Mouse (Mus musculus) spleen, embryonic (tissue): Measurements from ENCODE around the gene Sez6l2.

Source experiments
- CTCF ChIA-PET: fragments of 350-600 bp; sonication (Branson Sonifier 250); formaldehyde crosslinking; loops from one replicate; lab custom pipeline; 2022; lab: Charles Lee

The Sez6l2 gene

DNA sequence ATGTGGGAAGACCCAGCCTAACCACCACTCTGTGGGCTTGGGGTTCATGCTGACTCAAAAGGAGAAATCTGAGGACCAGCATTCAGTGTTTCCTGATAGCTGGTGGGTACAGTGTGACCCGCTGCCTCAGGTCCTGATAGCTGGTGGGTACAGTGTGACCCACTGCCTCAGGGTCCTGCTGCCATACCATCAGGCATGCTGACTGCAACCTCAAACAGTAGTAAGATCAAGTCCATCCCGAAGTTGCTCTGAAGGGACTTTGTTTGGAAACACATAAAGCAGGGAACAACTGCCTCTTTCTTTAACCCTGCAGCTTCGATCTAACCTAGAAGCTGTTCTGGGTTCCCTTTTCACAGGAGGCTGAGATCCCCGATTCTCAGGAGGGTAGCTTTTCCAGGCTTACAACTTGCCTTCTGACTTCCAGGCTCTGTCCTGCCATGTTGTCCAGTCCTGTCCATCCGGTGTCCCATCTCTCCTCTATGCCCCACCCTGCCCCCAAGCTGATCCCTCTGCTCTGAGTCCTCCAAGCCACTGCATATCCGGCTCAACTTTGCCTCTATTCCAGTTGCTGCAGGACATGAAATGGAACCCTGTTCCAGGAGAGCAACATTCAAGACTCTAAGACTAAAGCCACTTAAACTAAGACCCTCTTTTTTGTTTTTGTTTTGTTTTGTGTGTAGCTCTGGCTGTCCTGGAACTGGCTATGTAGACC, 57.1 kb downstream of the Sez6l2 start:
- CTCF ChIA-PET: interaction anchor here (0.7 kb wide), 1 partner anchor 15 kb away, joined by 4 read pairs; no protein-coding TSS in a partner anchor

DNA sequence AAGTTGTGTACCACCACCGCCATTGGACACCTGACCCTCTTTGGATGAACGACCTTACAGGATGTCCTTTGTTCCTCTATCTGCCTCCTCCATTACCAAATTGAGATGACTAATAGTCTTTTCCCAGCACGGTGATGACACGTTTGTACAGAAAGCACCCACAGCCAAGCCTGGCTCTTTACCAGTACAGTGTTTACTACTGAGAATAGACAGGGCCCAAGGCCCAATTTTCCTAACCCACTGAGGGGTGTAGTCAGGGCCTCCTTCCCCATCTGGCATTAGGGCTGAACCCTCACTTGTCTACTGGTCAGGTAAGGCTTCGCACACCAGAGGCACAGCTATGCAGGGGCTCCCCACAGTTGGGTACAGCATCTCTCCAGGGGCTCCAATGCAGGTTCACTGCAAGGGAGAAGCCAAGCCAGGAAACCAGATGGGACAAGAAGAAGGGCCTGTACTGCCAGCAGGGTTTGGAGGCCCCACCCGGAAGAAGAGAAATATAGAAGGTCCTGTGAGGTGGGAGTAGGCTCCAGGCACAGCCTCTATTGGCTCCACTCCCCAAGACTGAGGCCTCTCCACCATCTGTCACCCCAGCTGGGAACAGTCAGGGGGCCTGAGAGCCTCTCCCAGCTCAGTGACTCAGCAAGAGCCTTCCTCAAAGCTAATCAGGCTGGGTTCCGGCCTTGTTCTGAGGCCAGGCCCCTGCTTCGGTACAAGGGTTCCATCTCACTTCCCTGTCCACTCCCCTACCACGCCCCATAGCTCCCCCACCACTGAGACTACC, 58.1 kb downstream of the Sez6l2 start:
- CTCF ChIA-PET: no interaction called here

- CTCF ChIA-PET: no interaction called here
Observed at GRCm38 (mm10) chr7:127009307-127010085, 59.1 kb downstream of the Sez6l2 start.

GRCm38 (mm10) chr7:127011051-127011450, 60.7 kb downstream of the Sez6l2 start:
- CTCF ChIA-PET: interaction anchor here (0.7 kb wide), 1 partner anchor 15 kb away, joined by 4 read pairs; no protein-coding TSS in a partner anchor

GRCm38 (mm10) chr7:127011717-127012116, 61.4 kb downstream of the Sez6l2 start:
- CTCF ChIA-PET: interaction anchor here (0.7 to 1.1 kb wide), 2 partner anchors 15 to 50 kb away, joined by 4 to 7 read pairs; no protein-coding TSS in a partner anchor

- CTCF ChIA-PET: interaction anchor here (1.1 kb wide), 1 partner anchor 50 kb away, joined by 7 read pairs; no protein-coding TSS in a partner anchor
Observed at GRCm38 (mm10) chr7:127012374-127012773, 62.0 kb downstream of the Sez6l2 start.

- CTCF ChIA-PET: interaction anchor here (1.1 kb wide), 1 partner anchor 51 kb away, joined by 7 read pairs; no protein-coding TSS in a partner anchor
Observed at GRCm38 (mm10) chr7:127012845-127013244, 62.5 kb downstream of the Sez6l2 start.

DNA sequence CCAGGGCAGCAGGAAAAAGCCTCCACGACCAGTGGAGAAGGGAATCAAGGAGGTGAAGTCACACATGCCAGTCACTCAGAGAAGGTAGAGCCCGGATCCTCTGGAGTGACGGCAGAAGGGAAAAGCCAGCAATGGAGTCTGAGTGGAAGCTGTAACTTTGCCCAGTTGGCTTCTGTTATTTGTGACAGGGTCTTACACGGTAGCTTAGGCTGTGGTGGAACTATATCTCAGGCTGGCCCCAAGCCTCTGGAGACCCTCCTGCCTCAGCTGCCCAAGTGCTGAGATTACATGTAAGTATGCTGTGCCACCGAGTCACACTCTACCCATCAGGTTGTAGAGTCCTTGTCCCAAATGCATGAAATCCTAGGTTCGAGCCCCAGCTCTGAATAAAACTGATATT, 63.0 kb downstream of the Sez6l2 start:
- CTCF ChIA-PET: no interaction called here

DNA sequence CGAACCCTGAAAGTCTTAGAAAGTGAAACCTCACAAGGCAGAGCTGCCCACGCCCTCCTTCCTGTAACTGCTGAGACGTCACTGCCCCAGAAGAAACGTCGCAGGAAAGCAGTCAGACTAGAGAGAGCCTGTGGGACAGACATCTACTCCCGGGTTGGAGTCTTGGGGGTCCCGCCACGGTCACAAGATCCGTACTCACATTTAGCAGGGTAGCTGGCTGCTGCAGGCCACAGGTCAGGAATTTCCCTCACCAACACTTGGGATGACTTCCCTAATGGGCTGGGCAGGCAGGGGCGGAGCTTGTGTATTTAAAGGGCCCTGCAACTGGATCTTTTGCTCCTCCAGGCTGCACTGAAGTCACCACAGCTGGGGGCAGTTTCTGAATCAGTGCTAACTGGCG, 64.0 kb downstream of the Sez6l2 start, which contains the start of gene Mvp:
Gene Mvp, minus strand, starts transcription at position 302 of the 400 bp plus-strand sequence.
- CTCF ChIA-PET: interaction anchor here (0.5 to 0.6 kb wide), 2 partner anchors 9 to 12 kb away, joined by 3 to 12 read pairs; partner anchors contain the start of gene Maz

DNA sequence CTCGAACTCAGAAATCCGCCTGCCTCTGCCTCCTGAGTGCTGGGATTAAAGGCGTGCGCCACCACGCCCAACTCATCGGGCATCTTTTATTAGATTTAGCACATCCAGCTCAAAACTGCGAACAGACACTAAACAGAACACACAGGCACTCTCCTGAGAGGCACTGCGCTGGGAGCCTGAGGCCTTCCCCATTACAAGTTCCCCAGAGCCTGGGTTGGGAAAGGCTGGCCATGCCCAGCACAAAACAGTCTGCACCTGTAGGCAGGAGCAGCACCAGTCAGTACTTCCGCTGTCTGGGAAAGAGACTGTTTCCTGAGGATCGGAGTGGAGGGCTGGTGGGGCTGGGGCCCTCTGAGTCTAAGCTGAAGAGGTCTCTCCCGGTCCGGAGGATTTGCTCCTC, 64.6 kb downstream of the Sez6l2 start:
- CTCF ChIA-PET: interaction anchor here (0.5 to 0.6 kb wide), 3 partner anchors 10 to 1123 kb away, joined by 3 to 12 read pairs (median 3); partner anchors contain the start of gene Maz

GRCm38 (mm10) chr7:127016081-127016480, 65.7 kb downstream of the Sez6l2 start:
- CTCF ChIA-PET: interaction anchor here (0.6 to 0.8 kb wide), 2 partner anchors 88 to 203 kb away, joined by 4 to 14 read pairs; no protein-coding TSS in a partner anchor

GRCm38 (mm10) chr7:127016481-127016485, 65.9 kb downstream of the Sez6l2 start, which contains the start of gene Pagr1b:
Pagr1b (minus strand) TSS chr7:127016484.
- CTCF ChIA-PET: interaction anchor here (0.6 to 0.8 kb wide), 2 partner anchors 88 to 203 kb away, joined by 4 to 14 read pairs; no protein-coding TSS in a partner anchor

DNA sequence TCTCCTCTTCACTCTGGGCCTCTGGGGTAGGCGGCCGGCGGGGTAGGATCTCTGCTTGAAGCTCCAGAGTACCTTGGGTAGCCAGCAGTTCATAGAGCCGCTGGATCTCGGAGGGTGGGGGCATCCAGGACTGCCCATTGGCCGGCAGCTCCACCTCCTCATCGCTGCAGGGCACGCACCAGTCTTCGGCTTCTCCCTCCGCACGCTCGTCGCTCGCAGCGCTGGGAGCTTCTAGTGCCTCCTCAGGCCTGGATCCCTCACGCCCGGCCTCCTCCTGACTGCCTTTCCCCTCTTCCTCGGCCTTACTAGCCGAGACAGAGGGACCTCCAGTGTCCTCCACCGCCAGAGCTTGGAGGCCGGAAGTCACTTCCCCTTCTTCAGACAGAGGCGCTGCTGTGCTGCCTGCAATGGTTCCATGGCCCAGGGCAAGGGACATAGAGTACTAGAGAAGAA, 66.1 kb downstream of the Sez6l2 start:
- CTCF ChIA-PET: interaction anchor here (0.6 to 0.8 kb wide), 2 partner anchors 87 to 203 kb away, joined by 4 to 14 read pairs; no protein-coding TSS in a partner anchor

- CTCF ChIA-PET: interaction anchor here (0.8 to 1.1 kb wide), 2 partner anchors 11 to 87 kb away, joined by 3 to 4 read pairs; no protein-coding TSS in a partner anchor
Observed at GRCm38 (mm10) chr7:127016971-127017949, 66.9 kb downstream of the Sez6l2 start, which contains the start of gene Pagr1a. Pagr1a (minus strand) TSS chr7:127017352.

DNA sequence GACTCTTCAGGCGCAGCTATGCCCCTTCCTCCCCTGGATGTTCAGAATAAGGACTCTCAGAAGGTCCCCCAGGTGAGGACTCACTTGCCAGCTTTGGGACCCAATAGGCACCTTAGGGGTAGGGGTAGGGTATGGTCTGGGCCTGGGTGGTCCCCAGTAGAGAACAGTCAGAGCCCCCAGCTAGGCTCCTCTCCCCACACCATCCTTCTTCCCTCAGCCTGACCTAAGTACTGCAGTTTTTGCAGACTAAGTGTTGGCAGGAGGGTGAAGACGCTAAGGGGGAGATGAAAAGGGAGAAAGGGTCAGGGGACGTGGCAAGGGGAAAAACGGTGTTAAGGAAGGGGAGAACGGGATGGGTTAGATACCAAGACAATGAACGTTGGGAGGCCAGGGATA, 67.6 kb downstream of the Sez6l2 start:
- CTCF ChIA-PET: interaction anchor here (1.1 kb wide), 1 partner anchor 12 kb away, joined by 3 read pairs; no protein-coding TSS in a partner anchor

DNA sequence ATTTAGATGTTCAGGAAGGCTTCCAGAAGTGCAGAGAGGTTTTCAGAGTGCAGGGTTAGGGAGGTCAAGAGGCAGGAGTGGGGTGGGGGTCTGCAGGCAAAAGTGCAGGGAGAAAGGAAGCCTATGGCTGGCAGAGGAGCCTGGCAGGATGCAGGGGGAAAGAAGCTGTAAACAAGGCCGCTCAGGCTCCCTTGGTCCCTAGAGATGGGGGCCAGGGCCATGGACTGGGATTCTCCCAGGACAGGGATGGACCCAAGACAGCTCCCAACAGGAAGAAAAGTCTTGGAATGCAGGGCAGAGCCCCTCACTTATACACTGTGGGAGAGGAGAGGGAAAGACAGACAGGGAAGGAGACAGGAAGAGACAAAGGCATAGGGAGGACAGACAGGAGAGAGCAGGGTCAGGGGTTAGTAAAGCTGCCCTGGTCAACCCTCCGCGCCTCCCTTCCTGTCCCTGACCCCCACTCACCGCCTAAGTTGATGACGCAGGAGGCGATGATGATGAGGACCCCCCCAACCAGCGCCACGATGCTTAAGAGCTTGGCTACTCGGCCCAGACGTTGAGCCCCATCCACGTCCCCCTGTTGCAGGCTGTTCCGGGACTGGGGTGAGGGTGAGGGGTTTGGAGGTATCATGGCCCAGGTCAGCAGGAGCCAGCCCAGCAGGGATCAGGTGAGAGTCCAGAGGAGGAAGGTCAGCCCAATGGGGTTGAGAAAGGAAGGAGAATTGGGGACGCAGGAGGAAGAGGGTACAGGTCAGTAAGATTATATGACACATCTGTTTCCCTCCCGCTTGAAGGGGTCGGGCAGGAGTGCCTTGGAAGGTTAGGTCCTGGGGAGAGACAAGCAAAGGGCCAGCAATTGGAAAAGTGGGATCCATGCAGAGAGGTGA, 68.3 kb downstream of the Sez6l2 start:
- CTCF ChIA-PET: interaction anchor here (0.5 kb wide), 1 partner anchor 229 kb away, joined by 3 read pairs; no protein-coding TSS in a partner anchor

GRCm38 (mm10) chr7:127019306-127019960, 69.1 kb downstream of the Sez6l2 start:
- CTCF ChIA-PET: no interaction called here

GRCm38 (mm10) chr7:127020031-127020430, 69.7 kb downstream of the Sez6l2 start:
- CTCF ChIA-PET: interaction anchor here (0.5 kb wide), 1 partner anchor 23 kb away, joined by 6 read pairs; no protein-coding TSS in a partner anchor
